Mouse (Mus musculus): ENCODE measurements around the gene Flnb. TPM values are rescaled to one million over a fixed set of nuclear protein-coding genes. Genes with fewer than 3 reads are reported as not detected.
A peak's percentile ranks its signal among the peaks of the same experiment; 100 is the strongest.

Flnb gene
- polyA plus RNA-seq (2014; fragmentation: Nextera tagmentation; extraction: Ambion mirVana) = 10.0 and 11.2 TPM in 2 replicates

GRCm38 (mm10) chr14:7817770-7818462 lies at the start of gene Flnb:
Gene Flnb, plus strand, starts transcription at chr14:7817957.
- H3K9ac ChIP-seq (ENCODE audit: low read length) = peak within 1 kb of the TSS; percentile 89
- peaks cover 13 to 25% of the 10 kb centered on the region in 2 experiments for H3K4me1 ChIP-seq (ENCODE audit: control insufficient read depth in 2 of 2, insufficient read depth in 2 of 2, low read length in 2 of 2)
- no peaks in the 10 kb centered on the region for H3K9me3 ChIP-seq (ENCODE audit: control insufficient read depth, low read length)
- ATAC-seq (ENCODE audit: insufficient number of reproducible peaks, insufficient read depth, low FRiP score, low read depth) = peak; percentile 95
- H3K4me2 ChIP-seq (ENCODE audit: low read length) = peak within 1 kb of the TSS; percentile 97
- peak within 1 kb of the TSS; percentile 69 to 72 for H3K4me3 ChIP-seq (ENCODE audit: control insufficient read depth in 1 of 2, insufficient read depth in 1 of 2, low read depth in 1 of 2, low read length in 2 of 2)
- no peaks in the 10 kb centered on the region for H3K27me3 ChIP-seq (ENCODE audit: control insufficient read depth, insufficient read depth, low read length)
- WGBS = under 1% methylated on average over 49 of the region's 49 CpGs
- peak within 1 kb of the TSS in 1 of 2 experiments; percentile 35; a peak in 2 of 4 replicates for H3K27ac ChIP-seq (replicated peaks in 1 of 2; ENCODE audit: control insufficient read depth in 1 of 2, insufficient read depth in 1 of 2, low read depth in 2 of 2, low read length in 2 of 2)
- no peaks in the 10 kb centered on the region for H3K36me3 ChIP-seq (ENCODE audit: control insufficient read depth, insufficient read depth, low read length)

- WGBS = 27% methylated on average over 24 of the region's 24 CpGs
- ATAC-seq (ENCODE audit: insufficient number of reproducible peaks, insufficient read depth, low FRiP score, low read depth) = no peak
These were observed 43.9 kb upstream of the Flnb start for GRCm38 (mm10) chr14:7773714-7774389.

GRCm38 (mm10) chr14:7786073-7786472 lies 31.7 kb upstream of the Flnb start:
- H3K4me1 ChIP-seq (ENCODE audit: control insufficient read depth in 2 of 2, insufficient read depth in 2 of 2, low read length in 2 of 2) = peaks cover 1% of the 10 kb centered on the region in 2 experiments; a peak in 2 of 4 replicates
- no peaks in the 10 kb centered on the region for H3K27me3 ChIP-seq (ENCODE audit: control insufficient read depth, insufficient read depth, low read length)
- no peak overlapping the region for H3K4me2 ChIP-seq (ENCODE audit: low read length)
- H3K9ac ChIP-seq (ENCODE audit: low read length) = no peak overlapping the region
- no peak overlapping the region for H3K4me3 ChIP-seq (ENCODE audit: control insufficient read depth in 1 of 2, insufficient read depth in 1 of 2, low read depth in 1 of 2, low read length in 2 of 2)
- no peaks in the 10 kb centered on the region for H3K9me3 ChIP-seq (ENCODE audit: control insufficient read depth, low read length)
- no peak overlapping the region for H3K27ac ChIP-seq (replicated peaks in 1 of 2; ENCODE audit: control insufficient read depth in 1 of 2, insufficient read depth in 1 of 2, low read depth in 2 of 2, low read length in 2 of 2)
- ATAC-seq (ENCODE audit: insufficient number of reproducible peaks, insufficient read depth, low FRiP score, low read depth) = no peak
- H3K36me3 ChIP-seq (ENCODE audit: control insufficient read depth, insufficient read depth, low read length) = no peaks in the 10 kb centered on the region
- 29% methylated on average over 13 of the region's 13 CpGs for WGBS

More at GRCm38 (mm10) chr14:7773714-7774389, 43.9 kb upstream of the Flnb start:
- Histone ChIP-seq H3K36me3 (ENCODE audit: control insufficient read depth, insufficient read depth, low read length) (no peaks in the 10 kb centered on the region), H3K9ac (ENCODE audit: low read length) (peak overlapping the region; percentile 75), H3K9me3 (ENCODE audit: control insufficient read depth, low read length) (no peaks in the 10 kb centered on the region), H3K27me3 (ENCODE audit: control insufficient read depth, insufficient read depth, low read length) (no peaks in the 10 kb centered on the region), H3K4me2 (ENCODE audit: low read length) (peak overlapping the region; percentile 72), H3K27ac (replicated peaks in 1 of 2; ENCODE audit: control insufficient read depth in 1 of 2, insufficient read depth in 1 of 2, low read depth in 2 of 2, low read length in 2 of 2) (peak overlapping the region; percentile 17 to 53; a peak in 3 of 4 replicates), H3K4me3 (ENCODE audit: control insufficient read depth in 1 of 2, insufficient read depth in 1 of 2, low read depth in 1 of 2, low read length in 2 of 2) (peak overlapping the region; percentile 54 to 55), H3K4me1 (ENCODE audit: control insufficient read depth in 2 of 2, insufficient read depth in 2 of 2, low read length in 2 of 2) (no peaks in the 10 kb centered on the region)

DNA sequence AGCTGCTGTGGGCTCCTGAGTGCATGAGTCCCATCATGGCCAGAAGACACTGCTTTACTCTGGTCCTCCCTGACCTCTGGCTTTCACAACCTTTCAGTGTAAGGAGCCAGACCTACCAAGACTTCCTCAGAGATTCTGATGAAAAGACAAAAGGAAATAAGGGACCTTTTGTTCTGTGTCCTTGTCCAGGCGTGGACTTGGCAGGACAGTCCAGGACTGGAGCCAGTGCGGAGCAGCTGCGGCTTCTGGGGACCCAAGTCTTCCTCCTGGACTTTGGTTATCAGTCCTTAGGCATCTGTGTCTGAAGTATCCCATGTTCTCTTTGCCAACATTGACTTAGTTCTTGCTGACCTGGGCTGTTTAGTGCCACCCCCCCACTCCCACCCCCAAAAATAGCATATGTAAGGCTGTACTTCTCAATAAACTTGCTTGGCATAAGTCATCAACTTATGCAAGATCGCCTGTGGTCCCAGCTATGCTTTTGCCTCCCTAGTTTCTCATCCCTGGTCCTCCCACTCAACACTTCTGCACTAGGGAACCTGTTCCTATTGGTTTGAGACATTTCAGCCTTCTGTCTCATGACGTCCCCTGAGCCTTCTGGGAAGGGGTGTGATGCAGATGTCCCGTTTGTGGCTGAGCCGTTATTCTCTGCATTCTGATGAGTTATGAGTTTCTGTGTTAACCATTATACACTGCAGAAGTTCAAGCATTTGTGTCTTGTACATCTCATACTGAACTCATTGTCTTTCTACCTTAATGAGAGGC lies 28.3 kb upstream of the Flnb start:
- Histone ChIP-seq H3K4me3 (ENCODE audit: control insufficient read depth in 1 of 2, insufficient read depth in 1 of 2, low read depth in 1 of 2, low read length in 2 of 2) (no peak overlapping the region), H3K27ac (replicated peaks in 1 of 2; ENCODE audit: control insufficient read depth in 1 of 2, insufficient read depth in 1 of 2, low read depth in 2 of 2, low read length in 2 of 2) (no peak overlapping the region), H3K27me3 (ENCODE audit: control insufficient read depth, insufficient read depth, low read length) (no peaks in the 10 kb centered on the region), H3K4me2 (ENCODE audit: low read length) (no peak overlapping the region), H3K9me3 (ENCODE audit: control insufficient read depth, low read length) (no peaks in the 10 kb centered on the region), H3K9ac (ENCODE audit: low read length) (no peak overlapping the region), H3K36me3 (ENCODE audit: control insufficient read depth, insufficient read depth, low read length) (no peaks in the 10 kb centered on the region), H3K4me1 (ENCODE audit: control insufficient read depth in 2 of 2, insufficient read depth in 2 of 2, low read length in 2 of 2) (peaks cover 8% of the 10 kb centered on the region in 2 experiments; a peak in 3 of 4 replicates)
- WGBS = 77% methylated on average over 7 of the region's 7 CpGs
- ATAC-seq (ENCODE audit: insufficient number of reproducible peaks, insufficient read depth, low FRiP score, low read depth) = no peak

DNA sequence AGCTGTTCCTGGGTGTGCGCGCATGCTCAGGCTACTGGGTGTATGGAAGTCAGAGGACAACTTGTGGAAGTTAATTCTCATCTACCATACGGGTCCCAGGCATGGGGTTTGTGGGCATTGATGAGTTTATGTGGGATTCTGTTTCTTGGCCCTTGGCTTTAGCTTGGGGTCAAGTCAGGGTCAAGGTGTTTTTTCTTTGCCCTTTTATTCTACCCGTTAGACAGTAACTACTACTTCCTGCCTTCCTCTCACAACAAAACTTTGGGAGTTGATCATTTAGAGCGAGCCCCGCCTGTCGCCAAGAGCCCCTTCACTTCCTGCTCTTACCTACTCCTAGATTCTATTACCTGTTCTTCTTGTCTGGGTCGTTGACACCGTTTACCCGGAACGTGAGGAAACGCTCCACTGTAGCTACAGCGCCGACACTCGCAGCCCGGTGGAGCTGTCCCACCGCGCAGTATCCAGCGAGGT lies 26.7 kb upstream of the Flnb start:
- H3K4me3 ChIP-seq (ENCODE audit: control insufficient read depth in 1 of 2, insufficient read depth in 1 of 2, low read depth in 1 of 2, low read length in 2 of 2) = peak overlapping the region; percentile 38
- 14% methylated on average over 19 of the region's 19 CpGs for WGBS
- H3K27ac ChIP-seq (replicated peaks in 1 of 2; ENCODE audit: control insufficient read depth in 1 of 2, insufficient read depth in 1 of 2, low read depth in 2 of 2, low read length in 2 of 2) = no peak overlapping the region
- no peaks in the 10 kb centered on the region for H3K36me3 ChIP-seq (ENCODE audit: control insufficient read depth, insufficient read depth, low read length)
- peaks cover 8% of the 10 kb centered on the region in 2 experiments; a peak in 3 of 4 replicates for H3K4me1 ChIP-seq (ENCODE audit: control insufficient read depth in 2 of 2, insufficient read depth in 2 of 2, low read length in 2 of 2)
- H3K27me3 ChIP-seq (ENCODE audit: control insufficient read depth, insufficient read depth, low read length) = no peaks in the 10 kb centered on the region
- peak overlapping the region; percentile 75 for H3K4me2 ChIP-seq (ENCODE audit: low read length)
- H3K9ac ChIP-seq (ENCODE audit: low read length) = peak overlapping the region; percentile 3; the same call in 1 of the 2 replicates
- no peaks in the 10 kb centered on the region for H3K9me3 ChIP-seq (ENCODE audit: control insufficient read depth, low read length)
- no peak for ATAC-seq (ENCODE audit: insufficient number of reproducible peaks, insufficient read depth, low FRiP score, low read depth)

DNA sequence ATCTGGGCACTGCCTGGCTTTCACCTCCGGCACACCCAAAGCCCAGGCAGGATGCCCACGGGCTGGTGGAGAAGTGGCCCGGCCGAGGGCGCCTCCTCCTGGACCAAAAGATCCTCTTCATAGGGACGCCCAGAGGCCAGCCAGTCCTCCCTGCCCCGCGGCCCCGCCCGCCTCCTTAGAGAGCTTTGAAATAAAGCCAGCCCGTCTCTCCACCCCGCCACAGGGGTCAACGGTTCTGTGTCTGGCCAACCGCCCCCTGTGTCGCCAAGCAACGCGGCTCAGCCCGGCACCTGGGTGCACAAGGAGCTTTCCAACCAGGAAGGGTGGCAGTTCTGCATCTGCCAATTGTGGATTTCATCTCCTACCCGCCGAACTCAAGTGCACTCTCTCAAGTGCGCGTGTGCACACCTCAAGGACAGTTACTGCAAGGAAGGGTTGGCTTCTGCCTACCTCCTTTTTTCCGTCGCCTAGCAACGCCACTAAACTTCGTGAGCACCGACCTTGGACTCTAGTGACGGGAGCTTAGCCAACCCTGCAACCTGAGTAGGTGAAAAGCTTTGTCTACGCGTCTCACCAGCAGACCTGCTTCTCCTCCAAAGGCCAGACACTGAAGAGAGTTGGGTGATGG lies 26.1 kb upstream of the Flnb start, which contains the start of gene Gm26661:
TSS of gene Gm26661 (plus strand) at position 56 of the 628 bp plus-strand sequence.
- Histone ChIP-seq H3K36me3 (ENCODE audit: control insufficient read depth, insufficient read depth, low read length) (no peaks in the 10 kb centered on the region), H3K9me3 (ENCODE audit: control insufficient read depth, low read length) (no peaks in the 10 kb centered on the region), H3K9ac (ENCODE audit: low read length) (peak within 1 kb of the TSS; percentile 3; the same call in 1 of the 2 replicates), H3K4me1 (ENCODE audit: control insufficient read depth in 2 of 2, insufficient read depth in 2 of 2, low read length in 2 of 2) (peaks cover 8% of the 10 kb centered on the region in 2 experiments; a peak in 3 of 4 replicates), H3K4me3 (ENCODE audit: control insufficient read depth in 1 of 2, insufficient read depth in 1 of 2, low read depth in 1 of 2, low read length in 2 of 2) (peak within 1 kb of the TSS; percentile 38), H3K27ac (replicated peaks in 1 of 2; ENCODE audit: control insufficient read depth in 1 of 2, insufficient read depth in 1 of 2, low read depth in 2 of 2, low read length in 2 of 2) (no peak within 1 kb of the TSS), H3K27me3 (ENCODE audit: control insufficient read depth, insufficient read depth, low read length) (no peaks in the 10 kb centered on the region), H3K4me2 (ENCODE audit: low read length) (peak within 1 kb of the TSS; percentile 75)
- WGBS = 2% methylated on average over 30 of the region's 30 CpGs
- peak; percentile 31; the same call in 1 of the 2 replicates for ATAC-seq (ENCODE audit: insufficient number of reproducible peaks, insufficient read depth, low FRiP score, low read depth)

- Histone ChIP-seq H3K27me3 (ENCODE audit: control insufficient read depth, insufficient read depth, low read length) (no peaks in the 10 kb centered on the region), H3K9ac (ENCODE audit: low read length) (no peak overlapping the region), H3K27ac (replicated peaks in 1 of 2; ENCODE audit: control insufficient read depth in 1 of 2, insufficient read depth in 1 of 2, low read depth in 2 of 2, low read length in 2 of 2) (no peak overlapping the region), H3K4me2 (ENCODE audit: low read length) (no peak overlapping the region), H3K36me3 (ENCODE audit: control insufficient read depth, insufficient read depth, low read length) (no peaks in the 10 kb centered on the region), H3K9me3 (ENCODE audit: control insufficient read depth, low read length) (0 out of 2 replicates have a peak, but pooled peaks cover 3% of the 10 kb centered on the region), H3K4me3 (ENCODE audit: control insufficient read depth in 1 of 2, insufficient read depth in 1 of 2, low read depth in 1 of 2, low read length in 2 of 2) (no peak overlapping the region), H3K4me1 (ENCODE audit: control insufficient read depth in 2 of 2, insufficient read depth in 2 of 2, low read length in 2 of 2) (peaks cover 8% of the 10 kb centered on the region in 2 experiments; a peak in 3 of 4 replicates)
- 89% methylated on average over 4 of the region's 4 CpGs for WGBS
- no peak for ATAC-seq (ENCODE audit: insufficient number of reproducible peaks, insufficient read depth, low FRiP score, low read depth)
These were observed 21.8 kb upstream of the Flnb start for GRCm38 (mm10) chr14:7795961-7796360.
